Mouse (Mus musculus) C2C12 (cell line): ENCODE measurements around the gene Trim38.

Source experiments
- CTCF ChIP-seq: IDR thresholded peaks from one replicate; pipeline ENCODE4 v1.5.1; 2011; ENCODE audit not compliant: control insufficient read depth, insufficient read depth, insufficient read length
- FOSL1 ChIP-seq: IDR thresholded peaks from one replicate; pipeline ENCODE4 v1.8.0; 2011; ENCODE audit warnings: mild to moderate bottlenecking, low read length; ENCODE audit not compliant: poor library complexity, insufficient read depth, severe bottlenecking
- MAX ChIP-seq: IDR thresholded peaks from one replicate; pipeline ENCODE4 v1.6.1; 2011; ENCODE audit warnings: mild to moderate bottlenecking, control low read depth
- MYOD1 ChIP-seq: IDR thresholded peaks from one replicate; pipeline ENCODE4 v1.6.1; 2011; ENCODE audit warnings: low read depth; ENCODE audit not compliant: control insufficient read depth, insufficient read length
- MYOG ChIP-seq: IDR thresholded peaks from one replicate; pipeline ENCODE4 v1.6.1; 2011; ENCODE audit not compliant: control insufficient read depth, insufficient read length; ENCODE audit errors: extremely low read depth
- USF1 ChIP-seq: IDR thresholded peaks from one replicate; pipeline ENCODE4 v1.6.1; 2011; ENCODE audit warnings: low read depth, mild to moderate bottlenecking, control low read depth, moderate library complexity

- TF ChIP-seq CTCF: no peak
- TF ChIP-seq MYOD1: no peak
- no peak for TF ChIP-seq MYOG
- TF ChIP-seq USF1: no peak
- no peak for TF ChIP-seq FOSL1
- TF ChIP-seq MAX: no peak
Observed at GRCm38 (mm10) chr13:23833053-23833452, 63.3 kb downstream of the Trim38 start.
